Mouse (Mus musculus) spleen, adult 2 months (tissue): Measurements from ENCODE around the gene Anp32a.

ENCODE experiments used
- CTCF ChIP-seq: fragments of 200-500 bp; IDR thresholded peaks from 2 replicates; pipeline ENCODE4 v1.5.1; 2011; ENCODE audit warnings: mild to moderate bottlenecking, inconsistent platforms; ENCODE audit not compliant: insufficient read depth, insufficient read length, insufficient replicate concordance; ENCODE audit errors: extremely low read depth
- POLR2A ChIP-seq: fragments of 200-500 bp; IDR thresholded peaks from 2 replicates; pipeline ENCODE4 v1.6.1; 2011; ENCODE audit warnings: low read depth, low read length, inconsistent platforms

GRCm38 (mm10) chr9:62374276-62374675 lies 33.2 kb downstream of the Anp32a start:
- TF ChIP-seq POLR2A (no peak), CTCF (no peak)
